Mouse (Mus musculus): ENCODE measurements around the gene Slc27a4. TPM values are rescaled to one million over a fixed set of nuclear protein-coding genes. Genes with fewer than 3 reads are reported as not detected.

Slc27a4 gene
- total RNA-seq, 1 experiment from 2014 or later = 6.4 TPM

DNA sequence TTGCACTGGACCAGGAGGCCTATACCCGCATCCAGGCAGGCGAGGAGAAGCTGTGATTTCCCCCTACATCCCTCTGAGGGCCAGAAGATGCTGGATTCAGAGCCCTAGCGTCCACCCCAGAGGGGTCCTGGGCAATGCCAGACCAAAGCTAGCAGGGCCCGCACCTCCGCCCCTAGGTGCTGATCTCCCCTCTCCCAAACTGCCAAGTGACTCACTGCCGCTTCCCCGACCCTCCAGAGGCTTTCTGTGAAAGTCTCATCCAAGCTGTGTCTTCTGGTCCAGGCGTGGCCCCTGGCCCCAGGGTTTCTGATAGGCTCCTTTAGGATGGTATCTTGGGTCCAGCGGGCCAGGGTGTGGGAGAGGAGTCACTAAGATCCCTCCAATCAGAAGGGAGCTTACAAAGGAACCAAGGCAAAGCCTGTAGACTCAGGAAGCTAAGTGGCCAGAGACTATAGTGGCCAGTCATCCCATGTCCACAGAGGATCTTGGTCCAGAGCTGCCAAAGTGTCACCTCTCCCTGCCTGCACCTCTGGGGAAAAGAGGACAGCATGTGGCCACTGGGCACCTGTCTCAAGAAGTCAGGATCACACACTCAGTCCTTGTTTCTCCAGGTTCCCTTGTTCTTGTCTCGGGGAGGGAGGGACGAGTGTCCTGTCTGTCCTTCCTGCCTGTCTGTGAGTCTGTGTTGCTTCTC lies 13.4 kb downstream of the Slc27a4 start:
- ATAC-seq (replicated peaks in 1 of 2; ENCODE audit: insufficient read depth in 1 of 2, low FRiP score in 2 of 2, low TSS enrichment in 1 of 2, low read depth in 1 of 2, poor library complexity in 2 of 2, severe bottlenecking in 2 of 2) = no peak

DNA sequence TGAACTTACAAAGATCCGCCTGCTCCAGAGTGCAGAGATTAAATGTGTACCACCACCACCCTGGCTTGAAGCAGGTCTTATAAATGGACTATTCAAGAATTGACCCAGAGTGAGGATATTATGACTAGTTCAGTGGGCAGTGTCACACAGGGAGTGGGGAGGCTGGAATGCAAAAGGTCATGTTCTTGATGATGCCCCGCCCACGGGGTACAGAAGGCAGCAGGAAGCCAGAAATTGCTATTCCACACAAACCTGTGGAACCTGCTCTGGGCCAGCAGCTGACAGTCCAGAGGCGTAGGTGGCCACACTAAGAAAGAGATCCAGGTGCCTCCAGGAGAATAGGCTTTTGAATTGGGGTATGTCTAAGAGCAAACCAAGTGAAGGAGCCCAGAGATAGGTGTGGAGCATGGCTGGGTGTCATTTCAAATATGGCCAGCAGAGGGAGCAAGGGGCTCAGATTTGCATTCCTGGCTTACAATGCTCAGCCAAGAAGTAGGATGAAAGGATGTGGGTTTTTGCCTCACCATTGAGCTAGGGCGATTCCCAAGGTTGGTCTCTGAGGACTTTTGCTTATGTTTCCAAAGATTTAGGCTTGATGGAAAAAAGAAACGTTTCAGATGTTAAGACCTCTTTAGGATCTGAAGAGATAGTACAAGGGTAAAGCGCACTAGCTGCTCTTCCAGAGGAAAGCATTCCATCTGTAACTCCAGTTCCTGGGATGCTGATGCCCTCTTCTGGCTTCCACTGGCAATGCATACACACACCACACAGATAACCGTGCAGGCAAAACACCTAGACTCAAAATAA lies 15.2 kb downstream of the Slc27a4 start:
- ATAC-seq (replicated peaks in 1 of 2; ENCODE audit: insufficient read depth in 1 of 2, low FRiP score in 2 of 2, low TSS enrichment in 1 of 2, low read depth in 1 of 2, poor library complexity in 2 of 2, severe bottlenecking in 2 of 2) = peak; percentile 67 to 74

DNA sequence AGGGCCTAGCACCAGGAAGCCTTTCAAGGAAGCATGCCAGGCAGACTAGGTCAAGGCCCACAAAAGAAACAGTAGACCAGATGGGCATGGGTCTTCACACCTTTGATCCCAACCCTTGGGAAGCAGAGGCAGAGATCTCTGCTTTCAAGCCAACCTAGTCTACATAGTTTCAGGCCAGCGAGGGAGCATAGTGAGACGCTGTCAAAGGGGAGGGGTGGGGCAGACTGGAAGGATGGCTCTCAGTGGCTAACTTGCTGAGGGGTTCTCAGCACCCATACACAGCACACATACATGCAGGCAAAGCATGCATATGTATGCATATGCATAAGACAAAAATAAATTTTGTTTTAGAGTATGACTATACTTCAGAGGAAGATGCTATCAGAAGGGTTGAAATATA lies 16.9 kb downstream of the Slc27a4 start:
- no peak for ATAC-seq (replicated peaks in 1 of 2; ENCODE audit: insufficient read depth in 1 of 2, low FRiP score in 2 of 2, low TSS enrichment in 1 of 2, low read depth in 1 of 2, poor library complexity in 2 of 2, severe bottlenecking in 2 of 2)

GRCm38 (mm10) chr2:29820025-29820817 lies 17.8 kb downstream of the Slc27a4 start, which contains the start of gene Urm1:
Gene Urm1, plus strand, starts transcription at chr2:29820075.
- peak; percentile 53 to 55 for ATAC-seq (replicated peaks in 1 of 2; ENCODE audit: insufficient read depth in 1 of 2, low FRiP score in 2 of 2, low TSS enrichment in 1 of 2, low read depth in 1 of 2, poor library complexity in 2 of 2, severe bottlenecking in 2 of 2)

DNA sequence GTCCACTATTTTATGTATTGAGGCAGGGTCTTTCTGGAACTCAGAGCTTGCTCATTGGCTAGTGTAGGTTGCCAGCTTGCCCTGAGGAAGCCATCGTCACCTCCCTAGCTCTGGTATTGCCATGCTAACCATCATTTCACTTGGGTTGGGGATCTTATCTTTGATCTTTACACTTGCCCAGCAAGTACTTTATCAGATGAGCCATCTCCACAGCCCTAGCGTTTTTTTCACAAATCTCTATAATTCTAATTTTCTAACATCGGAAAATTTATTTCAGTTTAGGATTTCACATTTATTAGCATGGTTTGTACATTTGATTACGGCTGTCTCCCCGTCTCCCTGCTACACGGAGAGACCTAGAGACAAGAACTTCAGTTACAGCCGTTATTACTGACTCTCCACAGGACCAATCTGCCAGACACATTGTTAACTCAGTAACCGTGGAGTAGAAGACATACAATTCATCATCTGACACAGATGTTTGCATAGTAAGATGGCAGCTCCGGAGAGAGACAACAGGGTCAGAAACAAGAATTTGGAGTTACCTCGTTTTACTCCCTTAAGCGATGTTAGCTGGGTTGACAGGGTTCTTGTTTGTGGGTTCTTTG lies 24.0 kb downstream of the Slc27a4 start:
- ATAC-seq (replicated peaks in 1 of 2; ENCODE audit: insufficient read depth in 1 of 2, low FRiP score in 2 of 2, low TSS enrichment in 1 of 2, low read depth in 1 of 2, poor library complexity in 2 of 2, severe bottlenecking in 2 of 2) = 0 out of 4 replicates have a peak, but pooled peaks of 1 of the 2 experiments have one; percentile 8

DNA sequence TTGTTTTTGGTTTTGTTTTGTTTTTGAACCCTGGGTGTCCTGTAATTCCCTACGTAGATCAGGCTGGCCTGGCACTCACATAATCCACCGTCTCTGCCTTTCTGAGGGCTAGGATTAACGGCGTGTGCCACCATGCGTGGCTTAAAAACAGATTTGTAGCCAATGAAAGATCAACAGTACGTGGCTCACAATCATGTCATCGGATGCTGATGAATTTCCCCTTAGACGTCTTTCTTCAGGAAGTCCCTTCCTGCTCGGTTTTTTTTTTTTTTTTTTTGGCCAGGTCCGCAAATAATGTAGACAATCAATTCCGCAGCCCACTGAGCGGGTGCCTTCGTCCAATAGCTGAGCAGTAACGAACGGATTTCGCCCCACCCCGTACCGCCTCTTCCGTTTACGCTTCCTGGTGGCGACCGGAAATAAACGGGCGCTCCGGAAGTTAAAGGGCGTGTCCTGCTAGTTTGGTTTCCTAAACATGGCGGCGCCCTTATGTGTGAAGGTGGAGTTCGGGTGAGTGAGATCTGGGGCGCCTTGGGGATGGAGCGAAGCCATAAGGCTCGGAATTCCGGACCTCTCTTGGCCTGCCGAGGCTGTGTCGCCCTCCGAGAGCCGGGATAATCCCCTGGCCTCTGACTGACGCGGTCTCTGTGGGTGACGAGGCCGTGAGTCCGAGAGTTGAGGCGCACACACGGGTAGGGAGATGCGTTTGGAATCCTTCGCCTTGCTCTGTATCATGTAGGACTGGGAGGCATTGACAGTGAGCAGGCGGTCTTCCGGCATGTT lies 24.7 kb downstream of the Slc27a4 start:
- ATAC-seq (replicated peaks in 1 of 2; ENCODE audit: insufficient read depth in 1 of 2, low FRiP score in 2 of 2, low TSS enrichment in 1 of 2, low read depth in 1 of 2, poor library complexity in 2 of 2, severe bottlenecking in 2 of 2) = peak; percentile 95 to 98

GRCm38 (mm10) chr2:29827709-29828024 lies 25.2 kb downstream of the Slc27a4 start:
- ATAC-seq (replicated peaks in 1 of 2; ENCODE audit: insufficient read depth in 1 of 2, low FRiP score in 2 of 2, low TSS enrichment in 1 of 2, low read depth in 1 of 2, poor library complexity in 2 of 2, severe bottlenecking in 2 of 2) = peak; percentile 2 to 10; a peak in 1 of 4 replicates

DNA sequence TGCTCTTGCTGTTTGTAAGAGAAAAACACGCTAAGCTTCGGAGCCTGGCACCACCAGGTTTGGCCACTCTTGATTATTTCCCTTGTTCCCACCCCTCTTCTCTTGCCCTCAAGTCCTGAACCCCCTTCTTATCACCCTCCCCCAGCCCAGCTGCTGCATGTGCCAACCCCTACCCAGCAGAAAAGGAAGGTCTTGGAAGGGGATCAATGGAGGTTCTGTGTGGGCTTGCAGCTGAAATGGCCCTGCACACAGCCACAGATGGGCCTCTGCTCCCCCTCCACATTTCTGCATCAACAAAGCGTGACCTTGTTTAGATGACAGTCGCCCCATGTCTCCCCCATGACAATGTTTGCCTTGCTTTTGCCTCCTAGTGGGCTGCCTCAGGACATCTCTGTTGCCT lies 28.7 kb downstream of the Slc27a4 start:
- ATAC-seq (replicated peaks in 1 of 2; ENCODE audit: insufficient read depth in 1 of 2, low FRiP score in 2 of 2, low TSS enrichment in 1 of 2, low read depth in 1 of 2, poor library complexity in 2 of 2, severe bottlenecking in 2 of 2) = no peak

DNA sequence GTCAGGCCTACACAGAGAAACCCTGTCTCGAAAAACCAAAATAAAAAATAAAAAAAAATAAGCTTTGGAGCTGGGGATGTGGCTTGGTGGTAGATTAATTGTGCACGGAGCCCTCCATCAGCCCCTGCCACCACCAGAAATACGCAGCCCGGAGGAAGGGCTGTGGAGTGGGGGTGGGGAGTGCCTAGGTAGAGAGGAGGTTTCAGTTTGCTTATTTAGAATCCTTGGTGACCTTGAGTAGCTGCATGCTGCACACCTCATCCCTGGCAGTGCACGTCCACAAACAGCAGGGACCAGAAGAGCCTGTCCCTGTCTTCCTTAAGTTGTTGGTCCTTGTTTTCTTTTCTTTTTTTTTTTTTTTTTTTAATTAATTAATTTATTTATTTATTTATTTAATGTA lies 31.4 kb downstream of the Slc27a4 start:
- ATAC-seq (replicated peaks in 1 of 2; ENCODE audit: insufficient read depth in 1 of 2, low FRiP score in 2 of 2, low TSS enrichment in 1 of 2, low read depth in 1 of 2, poor library complexity in 2 of 2, severe bottlenecking in 2 of 2) = no peak

GRCm38 (mm10) chr2:29835391-29835899 lies 33.0 kb downstream of the Slc27a4 start:
- no peak for ATAC-seq (replicated peaks in 1 of 2; ENCODE audit: insufficient read depth in 1 of 2, low FRiP score in 2 of 2, low TSS enrichment in 1 of 2, low read depth in 1 of 2, poor library complexity in 2 of 2, severe bottlenecking in 2 of 2)

DNA sequence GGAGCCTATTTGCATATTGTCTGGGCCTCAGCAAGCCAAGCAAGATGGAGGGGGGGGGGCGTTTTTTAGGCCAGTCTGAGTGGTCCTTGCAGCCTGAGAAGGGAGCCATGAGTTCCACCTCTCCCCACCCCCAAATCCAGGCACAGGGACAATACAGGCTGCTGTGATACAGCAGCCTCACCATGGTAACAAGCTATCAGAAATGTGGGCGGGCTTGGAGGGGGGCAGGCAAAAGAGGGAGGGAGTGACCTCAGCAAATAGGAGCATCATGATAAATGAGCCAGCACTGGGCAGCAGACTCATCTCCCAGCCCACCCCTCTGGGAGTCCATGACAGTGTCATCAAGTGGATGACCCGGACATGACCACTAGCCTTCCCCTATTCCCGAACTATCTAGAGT lies 37.0 kb downstream of the Slc27a4 start:
- ATAC-seq (replicated peaks in 1 of 2; ENCODE audit: insufficient read depth in 1 of 2, low FRiP score in 2 of 2, low TSS enrichment in 1 of 2, low read depth in 1 of 2, poor library complexity in 2 of 2, severe bottlenecking in 2 of 2) = no peak

DNA sequence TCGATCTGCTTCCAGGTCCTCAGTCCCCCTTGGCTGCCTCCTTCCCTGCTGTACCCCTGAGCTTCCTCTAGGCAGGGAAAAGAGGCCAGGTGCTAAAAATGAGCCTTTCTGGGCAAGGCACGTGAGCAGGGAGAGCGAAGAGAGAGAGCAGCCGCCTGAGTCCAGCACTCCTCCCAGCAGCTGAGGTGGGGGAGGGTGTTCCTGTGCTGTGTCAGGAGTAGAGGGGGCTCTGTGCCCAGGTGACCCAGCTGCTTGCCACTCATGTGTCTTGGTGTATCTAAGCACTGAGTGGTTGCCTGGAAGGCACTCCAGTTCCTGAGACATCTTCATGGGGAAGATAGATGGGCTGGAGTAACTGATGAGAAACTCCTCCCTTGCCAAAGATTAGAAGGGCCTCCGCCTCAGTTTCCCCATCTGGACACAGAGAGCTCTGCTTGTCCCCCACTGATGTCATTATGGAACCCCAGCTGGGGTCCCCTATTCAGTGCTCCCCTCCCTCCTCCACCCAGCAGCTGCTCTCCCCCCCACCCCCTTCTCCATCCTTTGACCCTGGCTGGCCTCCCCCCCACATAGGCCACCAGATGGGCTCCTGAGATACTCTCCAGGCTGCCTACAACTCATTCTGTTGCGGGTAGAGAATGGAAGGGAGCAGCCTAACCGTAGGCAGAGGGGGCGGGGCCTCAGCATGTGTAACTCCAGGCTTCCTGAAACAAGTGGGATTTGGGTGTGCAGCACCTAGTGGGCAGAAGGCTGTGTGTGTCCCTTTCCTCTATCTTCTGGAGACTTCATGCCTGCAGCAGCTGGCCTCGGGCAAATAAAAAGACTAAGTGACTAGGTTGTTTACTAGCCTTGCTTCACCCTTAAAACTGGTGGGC lies 41.0 kb downstream of the Slc27a4 start:
- no peak for ATAC-seq (replicated peaks in 1 of 2; ENCODE audit: insufficient read depth in 1 of 2, low FRiP score in 2 of 2, low TSS enrichment in 1 of 2, low read depth in 1 of 2, poor library complexity in 2 of 2, severe bottlenecking in 2 of 2)

DNA sequence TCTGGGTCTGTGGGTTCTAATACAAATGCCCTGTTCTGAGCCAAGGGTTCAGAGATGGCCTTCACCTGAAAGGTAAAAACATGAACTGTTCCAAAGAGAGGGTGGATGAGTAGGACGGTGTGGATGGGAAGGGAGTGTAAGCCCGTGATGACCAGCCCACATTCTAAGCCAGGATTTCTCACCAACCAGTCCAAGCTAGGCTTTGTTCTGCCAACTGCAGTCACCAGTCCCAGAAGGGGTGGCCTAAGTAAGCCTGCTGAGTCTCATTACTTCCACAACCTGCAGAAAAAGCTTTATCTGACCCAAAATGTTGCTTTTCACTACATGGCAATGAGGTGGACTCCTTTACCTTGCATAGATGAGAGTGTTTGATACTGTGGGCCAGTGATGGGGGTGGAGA lies 41.7 kb downstream of the Slc27a4 start:
- ATAC-seq (replicated peaks in 1 of 2; ENCODE audit: insufficient read depth in 1 of 2, low FRiP score in 2 of 2, low TSS enrichment in 1 of 2, low read depth in 1 of 2, poor library complexity in 2 of 2, severe bottlenecking in 2 of 2) = no peak

DNA sequence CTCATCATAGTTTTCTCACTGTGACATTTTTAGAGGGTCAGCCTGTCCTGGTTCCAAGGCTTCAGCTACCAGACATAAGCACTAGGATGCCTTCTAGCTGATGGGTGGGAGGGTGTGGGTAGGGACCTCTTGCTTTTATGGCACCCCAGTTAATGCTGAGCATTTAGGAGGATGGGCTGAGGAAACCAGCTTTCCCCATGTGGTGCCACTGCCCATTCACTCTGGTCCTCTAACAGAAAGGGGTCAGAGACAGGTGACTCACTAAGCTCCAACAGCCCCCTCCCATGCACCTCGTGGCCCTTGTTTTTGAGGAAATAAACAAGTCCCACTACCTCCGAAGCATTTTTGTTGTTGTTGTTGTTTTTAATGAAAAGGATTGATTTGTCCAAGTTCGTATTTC lies 42.2 kb downstream of the Slc27a4 start:
- no peak for ATAC-seq (replicated peaks in 1 of 2; ENCODE audit: insufficient read depth in 1 of 2, low FRiP score in 2 of 2, low TSS enrichment in 1 of 2, low read depth in 1 of 2, poor library complexity in 2 of 2, severe bottlenecking in 2 of 2)

DNA sequence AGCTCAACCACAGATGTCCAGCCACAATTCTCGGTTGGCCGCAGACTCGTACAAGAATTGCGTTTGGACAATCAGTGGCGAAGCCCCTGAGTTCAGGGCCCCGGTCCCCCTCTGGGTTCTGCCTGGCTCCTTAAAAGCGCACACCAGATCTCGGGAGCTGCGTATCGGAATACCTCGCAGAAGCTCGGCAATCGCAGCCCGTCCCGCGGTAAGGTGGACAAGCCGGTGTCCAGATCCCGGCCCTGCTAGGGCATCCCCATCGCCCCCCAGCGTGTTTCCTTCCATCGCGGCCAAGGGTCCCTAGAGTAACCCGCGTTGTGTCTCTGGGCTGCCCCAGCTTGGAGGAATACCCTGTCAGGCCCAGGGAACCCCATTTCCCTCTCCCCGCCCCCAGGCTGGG lies 43.2 kb downstream of the Slc27a4 start:
- no peak for ATAC-seq (replicated peaks in 1 of 2; ENCODE audit: insufficient read depth in 1 of 2, low FRiP score in 2 of 2, low TSS enrichment in 1 of 2, low read depth in 1 of 2, poor library complexity in 2 of 2, severe bottlenecking in 2 of 2)

Data from hematopoietic stem cell, adult 5-6 weeks (primary cell).